In genomic region chr1:106168001-106168400, GRCm38 (mm10) we compare ENCODE assay signal across 26 mouse cellular contexts. TPM values are rescaled to one million over a fixed set of nuclear protein-coding genes. Genes with fewer than 3 reads are reported as not detected.
A peak's percentile ranks its signal among the peaks of the same experiment; 100 is the strongest.
DNase-seq lines count a peak whose midpoint lies in the region; ATAC-seq and TF ChIP-seq lines count a peak whose summit lies in the region.
"Had no signal": no experiment of that assay in that cellular context is flagged by ENCODE, and none has a peak within 500 bp of the region (broad histone marks: within the 10 kb centered on the region; RNA-seq: fewer than 3 reads in every experiment).

No protein-coding gene starts in this region.

- peaks cover under 1% of the 10 kb centered on the region for H3K79me3 ChIP-seq in C2C12 (ENCODE audit: low read depth)

- H3K27me3 ChIP-seq in hindbrain, postnatal 0 days (ENCODE audit: insufficient read depth, low read length), result no peaks in the 10 kb centered on the region
- no peaks in the 10 kb centered on the region for H3K27me3 ChIP-seq in hindbrain, embryonic 16.5 days (replicated peaks; ENCODE audit: control insufficient read depth, insufficient read depth, low read length)
- no peaks in the 10 kb centered on the region for H3K27me3 ChIP-seq in C2C12 (ENCODE audit: control insufficient read depth, insufficient read depth, insufficient read length)
- H3K27me3 ChIP-seq in myocyte (ENCODE audit: control insufficient read depth, insufficient read depth, insufficient read length), result no peaks in the 10 kb centered on the region
- H3K27me3 ChIP-seq in kidney, embryonic 14.5 days (ENCODE audit: control insufficient read depth, insufficient read depth, low read length), result no peaks in the 10 kb centered on the region
- H3K27me3 ChIP-seq: CH12.LX; embryonic facial prominence, embryonic 15.5 days; hindbrain, embryonic 12.5 days; hindbrain, embryonic 15.5 days had no signal

- no peak for TF ChIP-seq POLR2A in myocyte (IDR thresholded peaks at IDR 0.05; ENCODE audit: insufficient read length, low read depth)

- no peak overlapping the region for H3K9ac ChIP-seq in hindbrain, postnatal 0 days (replicated peaks; ENCODE audit: low read length)
- H3K9ac ChIP-seq in hindbrain, embryonic 16.5 days (ENCODE audit: low read depth, low read length), result no peak overlapping the region
- H3K9ac ChIP-seq in kidney, embryonic 14.5 days (ENCODE audit: low read depth, low read length), result no peak overlapping the region
- H3K9ac ChIP-seq: embryonic facial prominence, embryonic 15.5 days; forebrain, postnatal 0 days; hindbrain, embryonic 12.5 days; hindbrain, embryonic 15.5 days had no signal

- H3K4me3 ChIP-seq in hindbrain, postnatal 0 days (ENCODE audit: low read length), result no peak overlapping the region
- H3K4me3 ChIP-seq in hindbrain, embryonic 16.5 days (ENCODE audit: low read length), result no peak overlapping the region
- H3K4me3 ChIP-seq in C2C12 (ENCODE audit: insufficient read depth, poor library complexity, severe bottlenecking) (no peak overlapping the region), myocyte (no peak overlapping the region)
- no peak overlapping the region for H3K4me3 ChIP-seq in kidney, embryonic 14.5 days (ENCODE audit: low read length)
- H3K4me3 ChIP-seq: embryonic facial prominence, embryonic 15.5 days; gastrocnemius, adult 2 months; heart, adult 2 months; hindbrain, embryonic 12.5 days; hindbrain, embryonic 15.5 days had no signal

- H3K4me1 ChIP-seq in hindbrain, postnatal 0 days (ENCODE audit: insufficient read depth, low read length), result no peaks in the 10 kb centered on the region
- no peaks in the 10 kb centered on the region for H3K4me1 ChIP-seq in hindbrain, embryonic 16.5 days (ENCODE audit: control insufficient read depth, insufficient read depth, low read depth, low read length)
- 0 out of 2 replicates have a peak, but pooled peaks cover 2% of the 10 kb centered on the region for H3K4me1 ChIP-seq in kidney, embryonic 14.5 days (ENCODE audit: control insufficient read depth, insufficient read depth, low read length)

- ATAC-seq in hindbrain, postnatal 0 days, result no peak
- ATAC-seq in hindbrain, embryonic 16.5 days, result no peak
- ATAC-seq in kidney, embryonic 14.5 days (ENCODE audit: low FRiP score, low TSS enrichment), result no peak
- ATAC-seq: forebrain, embryonic 14.5 days; forebrain, postnatal 0 days; inflammation-experienced regulatory T-cells, adult 6 months; intestine, embryonic 16.5 days had no signal

- TF ChIP-seq CTCF in hindbrain, postnatal 0 days (IDR thresholded peaks at IDR 0.05; ENCODE audit: low read depth), result no peak
- TF ChIP-seq CTCF in C2C12 (IDR thresholded peaks at IDR 0.05; ENCODE audit: control insufficient read depth, insufficient read depth, insufficient read length), result no peak

- H3K36me3 ChIP-seq in hindbrain, postnatal 0 days (ENCODE audit: insufficient read depth, low read length), result no peaks in the 10 kb centered on the region
- no peaks in the 10 kb centered on the region for H3K36me3 ChIP-seq in hindbrain, embryonic 16.5 days (ENCODE audit: control insufficient read depth, insufficient read depth, low read length)
- H3K36me3 ChIP-seq in C2C12 (ENCODE audit: control insufficient read depth, insufficient read depth) (no peaks in the 10 kb centered on the region), myocyte (ENCODE audit: control insufficient read depth, insufficient read depth) (no peaks in the 10 kb centered on the region)
- H3K36me3 ChIP-seq in kidney, embryonic 14.5 days (ENCODE audit: control insufficient read depth, insufficient read depth, low read length), result no peaks in the 10 kb centered on the region
- H3K36me3 ChIP-seq: embryonic facial prominence, embryonic 15.5 days; hindbrain, embryonic 12.5 days; hindbrain, embryonic 15.5 days had no signal

- H3K79me2 ChIP-seq in C2C12 (ENCODE audit: control insufficient read depth, insufficient read depth), result peaks cover 14% of the 10 kb centered on the region
- H3K79me2 ChIP-seq in myocyte (ENCODE audit: control insufficient read depth, insufficient read depth), result peaks cover 3% of the 10 kb centered on the region

- H3ac ChIP-seq in C2C12 (ENCODE audit: control insufficient read depth, insufficient read length, low read depth) (no peak overlapping the region), myocyte (ENCODE audit: control insufficient read depth, insufficient read length) (no peak overlapping the region)

- no peaks in the 10 kb centered on the region for H3K9me3 ChIP-seq in hindbrain, postnatal 0 days (ENCODE audit: low read length)
- no peaks in the 10 kb centered on the region for H3K9me3 ChIP-seq in hindbrain, embryonic 16.5 days (ENCODE audit: control insufficient read depth, low read length)
- H3K9me3 ChIP-seq in kidney, embryonic 14.5 days (ENCODE audit: control insufficient read depth, low read length), result no peaks in the 10 kb centered on the region
- H3K9me3 ChIP-seq: embryonic facial prominence, embryonic 15.5 days; hindbrain, embryonic 12.5 days; hindbrain, embryonic 15.5 days had no signal

- 42% methylated on average over 4 of the region's 4 CpGs for WGBS in hindbrain, postnatal 0 days
- 33% methylated on average over 4 of the region's 4 CpGs for WGBS in hindbrain, embryonic 16.5 days
- 46% methylated on average over 4 of the region's 4 CpGs for WGBS in kidney, embryonic 14.5 days

- peak; percentile 59 for DNase-seq in hindbrain, postnatal 0 days (ENCODE audit: low spot score)
- DNase-seq in 3T3-L1 (ENCODE audit: low read depth, low spot score), result peak; percentile 40
- DNase-seq in gastrocnemius, postnatal 4 days (ENCODE audit: low spot score in 2 of 2), result no peak
- DNase-seq: adrenal gland, adult 2 months; adrenal gland, postnatal 14 days; cerebellum, adult 11-12 months; cerebellum, adult 8-10 months; cerebellum, postnatal 10 days; cerebellum, postnatal 36 days; embryo, embryonic 11 days; forebrain, postnatal 0 days; gastrocnemius, adult 2 months; gastrocnemius, postnatal 14 days; heart, adult 2 months had no signal

- H3K27ac ChIP-seq in hindbrain, postnatal 0 days, result no peak overlapping the region
- no peak overlapping the region for H3K27ac ChIP-seq in hindbrain, embryonic 16.5 days (ENCODE audit: low read depth, low read length)
- H3K27ac ChIP-seq in kidney, embryonic 14.5 days (ENCODE audit: low read depth, low read length), result no peak overlapping the region
- H3K27ac ChIP-seq: embryonic facial prominence, embryonic 15.5 days; gastrocnemius, adult 2 months; heart, adult 2 months; hindbrain, embryonic 12.5 days; hindbrain, embryonic 15.5 days had no signal

- no peak overlapping the region for H3K4me2 ChIP-seq in hindbrain, postnatal 0 days (ENCODE audit: low read depth, low read length)
- no peak overlapping the region for H3K4me2 ChIP-seq in hindbrain, embryonic 16.5 days (ENCODE audit: low read length)
- H3K4me2 ChIP-seq in myocyte (ENCODE audit: low read depth), result peak overlapping the region; percentile 69
- H3K4me2 ChIP-seq in kidney, embryonic 14.5 days (replicated peaks; ENCODE audit: low read depth, low read length), result no peak overlapping the region
- H3K4me2 ChIP-seq: embryonic facial prominence, embryonic 15.5 days; heart, embryonic 11.5 days; hindbrain, embryonic 12.5 days; hindbrain, embryonic 15.5 days had no signal

TF ChIP-seq in C2C12, 6 proteins besides CTCF, POLR2A, EP300 and RAD21:
- TF ChIP-seq MYOD1 (IDR thresholded peaks at IDR 0.05; ENCODE audit: control insufficient read depth, insufficient read length, low read depth), result peak; percentile 9
- no peak for TF ChIP-seq MAX (IDR thresholded peaks at IDR 0.05)
- no peak for TF ChIP-seq MYOG (IDR thresholded peaks at IDR 0.05; ENCODE audit: control insufficient read depth, extremely low read depth, insufficient read length)
- TF ChIP-seq CEBPB (IDR thresholded peaks at IDR 0.05; ENCODE audit: low read depth), result peak; percentile 70

TF ChIP-seq in myocyte, 11 proteins besides CTCF, POLR2A, EP300 and RAD21:
- no peak for TF ChIP-seq POLR2AphosphoS2 (IDR thresholded peaks at IDR 0.05; ENCODE audit: insufficient read length, low read depth)
- TF ChIP-seq E2F4 (IDR thresholded peaks at IDR 0.05; ENCODE audit: insufficient read depth), result no peak
- no peak for TF ChIP-seq SRF (IDR thresholded peaks at IDR 0.05; ENCODE audit: control insufficient read depth, insufficient read length, low read depth)
- no peak for TF ChIP-seq TCF12 (IDR thresholded peaks at IDR 0.05; ENCODE audit: insufficient read depth, poor library complexity, severe bottlenecking)
- TF ChIP-seq CEBPB (IDR thresholded peaks at IDR 0.05; ENCODE audit: insufficient read depth, poor library complexity, severe bottlenecking), result peak; percentile 65
- TF ChIP-seq REST (IDR thresholded peaks at IDR 0.05; ENCODE audit: insufficient read depth, insufficient read length), result no peak

RNA-seq across cellular contexts. Expression of gene Phlpp1, which starts 3.6 kb away (rescaled TPM):
- 38.0 and 38.1 TPM in 2 replicates for total RNA-seq in hindbrain, postnatal 0 days (2014; rRNA removed)
- polyA plus RNA-seq in hindbrain, postnatal 0 days (2015; fragmentation: Nextera tagmentation; extraction: Ambion mirVana), result 6.0 and 6.4 TPM in 2 replicates
- 7.3 and 7.4 TPM in 2 replicates for polyA plus RNA-seq in hindbrain, embryonic 16.5 days (2015; fragmentation: Nextera tagmentation; extraction: Ambion mirVana)
- polyA plus RNA-seq in C2C12 (2012; fragmentation: generic; extraction: Trizol) (6.3 TPM), myocyte (2012; fragmentation: generic; extraction: Trizol) (7.9 TPM)
- total RNA-seq in gastrocnemius, postnatal 4 days (2021), result 10 to 100 TPM; 12.7 to 14.3 TPM
- 4.5 and 4.8 TPM in 2 replicates for polyA plus RNA-seq in kidney, embryonic 14.5 days (2014; fragmentation: Nextera tagmentation; extraction: Ambion mirVana)

Comparison
In these comparisons a context has a peak if more than half of its experiments do, and no peak if none do; other contexts are left out.
1. DNase-seq: peak in hindbrain, postnatal 0 days (single experiment) and 3T3-L1 (single experiment); none in gastrocnemius, postnatal 4 days (0 of 2).